Mouse (Mus musculus): ENCODE results near the gene Rbm46.

The Rbm46 gene

GRCm38 (mm10) chr3:82876372-82876739 lies at the start of gene Rbm46:
Rbm46 (minus strand) TSS chr3:82876483.
- DNase-seq, result peak; percentile 76

- DNase-seq, result no peak
These were observed 39.3 kb upstream of the Rbm46 start for GRCm38 (mm10) chr3:82915632-82916031.

GRCm38 (mm10) chr3:82908671-82909070 lies 32.4 kb upstream of the Rbm46 start:
- no peak for DNase-seq

DNA sequence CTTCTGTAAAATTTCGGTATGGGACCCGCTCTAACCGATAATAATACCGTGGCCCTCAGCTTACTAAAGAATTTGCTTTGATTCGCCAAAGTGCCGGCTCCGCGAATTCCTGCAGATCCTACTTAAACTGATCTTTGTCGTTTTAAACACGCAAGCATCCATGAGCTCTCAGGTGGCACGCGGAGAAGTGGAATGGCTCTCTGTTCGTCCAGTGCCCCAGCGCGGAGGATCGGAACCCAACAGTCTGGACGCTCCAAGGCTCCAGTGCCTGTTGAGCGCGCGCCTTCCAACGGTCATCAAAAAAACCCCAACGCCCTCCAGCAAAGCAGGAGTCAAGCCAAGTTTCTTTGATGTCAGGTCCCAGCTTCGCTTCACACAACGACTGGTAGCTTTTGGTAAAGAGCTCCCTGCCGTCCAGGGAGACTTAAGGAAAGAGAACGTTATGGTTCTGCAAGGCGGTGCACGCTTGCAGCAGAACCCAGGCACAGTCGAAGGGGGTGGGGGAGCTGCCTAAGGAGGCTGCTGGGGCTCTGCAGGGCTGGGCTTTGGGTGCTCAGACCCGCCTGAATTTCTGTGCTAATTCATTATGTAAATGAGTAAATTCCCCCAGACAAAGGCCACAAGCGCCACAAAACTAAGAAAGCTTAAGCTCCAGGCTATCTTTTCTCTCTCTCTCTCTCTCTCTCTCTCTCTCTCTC lies 28.1 kb upstream of the Rbm46 start:
- no peak for DNase-seq

- DNase-seq, result peak; percentile 7
These were observed 27.4 kb upstream of the Rbm46 start, which contains the start of gene Lrat for GRCm38 (mm10) chr3:82903613-82904205. Lrat (minus strand) TSS chr3:82903973.

DNA sequence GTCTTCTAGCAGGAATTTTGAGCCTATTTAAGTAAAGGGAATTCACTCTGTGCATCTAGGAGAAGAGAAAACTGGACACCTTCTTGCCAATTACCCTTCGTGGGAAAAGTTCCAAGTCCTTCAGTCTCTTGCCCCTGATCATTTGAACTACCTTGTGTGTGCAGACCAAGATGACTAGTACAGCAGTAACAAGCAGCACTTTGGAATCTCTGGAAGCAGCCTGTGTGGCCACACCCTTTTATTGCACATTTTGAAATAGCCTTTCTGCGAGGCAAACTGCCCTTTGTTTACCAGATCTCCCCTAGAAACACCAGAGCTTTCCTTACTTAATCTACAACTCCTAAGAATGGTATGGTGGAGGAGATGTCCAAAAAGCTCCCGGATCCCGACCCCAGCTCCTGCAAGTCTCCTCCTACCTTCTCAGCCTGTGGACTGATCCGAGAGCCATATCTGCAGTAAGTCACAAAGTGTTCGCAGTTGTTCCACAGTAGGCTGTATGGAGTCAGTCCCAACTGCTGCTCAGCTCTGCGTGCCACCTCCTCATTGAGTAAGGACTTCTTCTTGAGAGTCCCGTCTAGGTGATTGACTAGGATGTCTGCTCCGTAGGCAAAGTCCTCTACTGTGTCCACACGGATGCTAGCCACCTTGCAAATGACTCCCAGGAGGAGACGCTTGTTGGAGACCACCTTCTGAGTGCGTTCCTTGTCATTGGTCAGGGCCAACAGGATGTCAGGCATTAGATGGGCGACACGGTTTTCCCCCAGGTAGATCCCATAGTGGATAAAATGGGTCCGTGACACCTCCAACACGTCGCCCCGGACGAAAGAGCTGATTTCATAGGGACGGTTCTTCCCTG lies 26.7 kb upstream of the Rbm46 start:
- DNase-seq, result no peak

DNA sequence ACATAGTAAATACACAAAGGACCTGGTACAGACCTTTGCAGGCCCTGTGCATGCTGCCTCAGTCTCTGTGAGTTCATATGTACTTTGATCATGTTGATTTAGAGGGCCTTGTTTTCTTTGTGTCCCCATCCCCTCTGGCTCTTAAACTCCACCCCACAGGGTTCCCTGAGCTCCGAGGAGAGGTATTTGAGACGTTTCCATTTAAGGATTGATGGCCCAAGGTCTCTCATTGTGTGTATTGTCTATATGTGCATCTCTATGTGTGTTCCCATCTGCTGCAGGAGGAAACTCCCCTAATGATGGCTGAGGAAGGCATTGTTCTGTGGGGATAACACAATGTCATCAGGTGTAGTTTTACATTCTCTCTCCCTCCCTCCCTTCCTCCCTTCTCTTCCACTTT lies 12.6 kb upstream of the Rbm46 start:
- no peak for DNase-seq

DNA sequence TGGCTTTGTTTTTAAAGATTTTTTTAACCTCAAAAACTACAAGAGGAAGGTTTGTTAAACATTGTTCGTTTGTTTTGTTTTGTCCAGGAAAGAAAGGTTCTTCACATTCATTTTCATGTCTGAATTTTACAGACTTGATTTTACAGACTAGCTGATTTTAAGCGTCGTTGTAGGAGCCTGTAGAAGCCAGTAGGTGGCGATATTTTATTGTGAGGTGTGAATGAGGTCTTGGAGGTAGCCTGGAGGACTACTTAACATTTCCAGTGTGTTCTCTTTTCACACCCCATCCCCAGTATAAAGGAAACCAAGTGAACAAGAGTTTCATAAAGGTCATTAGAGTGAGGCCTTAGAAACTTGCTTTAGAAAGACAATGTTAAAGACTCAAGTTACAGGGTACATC lies 975 bp upstream of the Rbm46 start:
- DNase-seq, result no peak

- peak; percentile 3 for DNase-seq
These were observed 462 bp downstream of the Rbm46 start for GRCm38 (mm10) chr3:82875671-82876371.

GRCm38 (mm10) chr3:82857414-82858077 lies 18.7 kb downstream of the Rbm46 start:
- no peak for DNase-seq

DNA sequence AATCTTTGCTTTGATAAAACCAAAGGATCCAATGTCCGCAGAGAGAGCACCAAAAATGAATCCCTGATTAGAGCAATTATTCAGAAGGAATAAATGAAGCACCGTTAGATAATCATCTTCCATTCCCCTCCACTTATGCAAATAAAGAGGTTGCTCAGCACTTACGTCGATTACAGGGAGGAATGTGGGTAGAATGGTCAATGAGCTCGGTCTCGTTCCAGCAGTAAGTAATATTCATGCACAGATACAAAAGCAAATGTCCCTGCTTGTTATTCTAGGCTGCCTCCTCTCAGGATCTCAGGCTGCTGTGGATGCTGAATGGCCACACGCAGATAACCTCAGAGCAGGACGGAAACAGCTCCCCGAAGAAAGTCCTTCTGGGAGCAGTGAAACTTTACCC lies 51.1 kb downstream of the Rbm46 start:
- DNase-seq, result no peak

DNA sequence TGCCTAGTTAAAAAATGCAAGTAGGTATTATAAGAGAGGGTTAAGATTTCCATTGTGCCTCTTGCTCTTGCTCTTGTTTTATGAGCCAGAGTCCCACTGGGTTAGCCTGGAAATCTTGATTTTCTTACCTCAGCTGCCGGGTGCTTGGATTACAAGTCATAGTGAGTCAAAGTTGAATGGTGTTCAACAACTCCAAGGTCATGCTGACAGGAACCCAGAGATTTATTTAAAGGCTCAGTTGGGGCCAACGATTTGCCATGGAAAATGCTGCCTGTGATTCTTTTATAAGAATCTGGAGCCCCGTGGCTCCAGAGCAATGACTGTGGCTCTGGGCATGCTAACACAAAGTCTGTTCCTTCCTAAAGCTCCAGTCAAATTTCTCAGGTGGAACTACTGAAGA lies 64.4 kb downstream of the Rbm46 start:
- no peak for DNase-seq

GRCm38 (mm10) chr3:82810334-82811120 lies 65.8 kb downstream of the Rbm46 start:
- no peak for DNase-seq

DNA sequence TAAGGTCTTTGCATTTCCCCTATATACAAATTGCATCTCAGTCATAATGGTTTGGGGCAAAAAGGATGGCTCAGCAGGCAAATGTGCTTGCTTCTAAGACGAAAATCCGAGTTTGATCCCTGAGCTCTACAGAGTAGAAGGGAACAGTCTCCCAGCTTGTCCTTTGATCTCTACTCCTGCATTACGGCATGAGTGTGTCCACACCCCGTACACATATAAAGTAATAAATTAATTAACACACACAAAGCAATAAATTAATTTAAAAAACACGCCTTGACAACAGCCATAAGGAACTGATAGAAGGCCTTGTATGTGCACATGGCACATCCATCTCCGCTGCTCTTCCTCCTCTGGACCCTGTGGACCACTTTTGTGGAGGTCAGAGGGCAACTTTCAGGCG lies 66.5 kb downstream of the Rbm46 start:
- DNase-seq, result no peak

GRCm38 (mm10) chr3:82808323-82808911 lies 67.9 kb downstream of the Rbm46 start:
- DNase-seq, result no peak

DNA sequence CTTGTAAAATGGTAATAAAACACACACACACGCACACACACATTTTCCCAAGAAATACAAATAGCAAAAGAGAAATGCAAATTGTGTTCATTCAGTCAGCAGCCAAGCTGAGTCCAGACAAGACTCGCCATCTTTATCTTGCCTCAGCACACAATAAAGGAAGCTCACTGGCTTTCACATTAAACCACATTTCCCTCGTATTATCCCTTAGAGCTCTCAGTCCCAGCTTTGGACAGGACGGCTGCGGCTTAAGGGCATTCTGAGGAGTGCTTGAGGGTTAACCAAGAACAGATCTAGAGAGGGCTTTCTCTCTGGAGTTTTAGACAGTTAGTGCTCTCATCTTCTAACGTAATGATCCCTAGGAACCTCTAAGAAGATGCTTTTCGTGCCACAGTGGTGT lies 71.0 kb downstream of the Rbm46 start:
- DNase-seq, result no peak

GRCm38 (mm10) chr3:82800470-82800843 lies 75.8 kb downstream of the Rbm46 start:
- DNase-seq, result no peak

DNA sequence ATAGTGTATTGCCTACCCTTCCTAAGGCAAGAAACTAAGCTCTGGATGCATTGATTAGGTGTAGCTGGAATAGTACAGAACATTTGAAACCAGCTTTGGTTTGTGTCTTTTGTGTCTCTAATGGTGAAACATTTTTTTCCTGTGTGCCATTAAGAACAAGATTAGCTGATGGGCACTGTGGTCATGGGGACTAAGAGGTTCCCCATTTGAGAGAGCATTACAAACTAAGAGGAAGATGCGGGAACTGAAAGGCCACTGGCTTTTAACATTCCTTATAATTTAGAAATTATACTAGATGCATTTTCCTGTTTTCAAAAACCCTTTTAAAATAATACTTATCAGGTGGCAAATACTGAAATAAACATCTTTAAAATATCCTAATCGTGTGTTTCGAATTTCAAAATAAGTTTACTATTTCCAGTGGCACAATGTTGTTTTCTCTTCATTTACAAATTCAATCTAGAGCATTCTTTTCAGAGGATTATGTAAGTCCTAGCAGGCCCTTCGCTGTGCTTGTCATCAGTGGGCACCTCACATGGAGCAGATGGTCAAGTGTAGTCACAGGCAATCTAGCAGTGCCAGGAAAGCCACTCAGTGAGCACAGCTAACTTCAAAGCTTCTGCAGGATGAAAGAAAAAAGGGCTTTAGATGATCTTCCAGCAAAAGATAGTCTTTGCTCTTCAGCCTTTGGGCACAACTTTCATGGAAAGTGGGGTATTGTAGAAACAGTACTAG lies 76.4 kb downstream of the Rbm46 start:
- no peak for DNase-seq

- DNase-seq, result no peak
These were observed 82.6 kb downstream of the Rbm46 start for GRCm38 (mm10) chr3:82793656-82794055.

GRCm38 (mm10) chr3:82791663-82792062 lies 84.6 kb downstream of the Rbm46 start:
- no peak for DNase-seq
